Mouse (Mus musculus): ENCODE measurements around the gene Olfr846. TPM values are rescaled to one million over a fixed set of nuclear protein-coding genes. Genes with fewer than 3 reads are reported as not detected.

Olfr846 gene
- polyA plus RNA-seq (2012): not detected in 2 replicates

DNA sequence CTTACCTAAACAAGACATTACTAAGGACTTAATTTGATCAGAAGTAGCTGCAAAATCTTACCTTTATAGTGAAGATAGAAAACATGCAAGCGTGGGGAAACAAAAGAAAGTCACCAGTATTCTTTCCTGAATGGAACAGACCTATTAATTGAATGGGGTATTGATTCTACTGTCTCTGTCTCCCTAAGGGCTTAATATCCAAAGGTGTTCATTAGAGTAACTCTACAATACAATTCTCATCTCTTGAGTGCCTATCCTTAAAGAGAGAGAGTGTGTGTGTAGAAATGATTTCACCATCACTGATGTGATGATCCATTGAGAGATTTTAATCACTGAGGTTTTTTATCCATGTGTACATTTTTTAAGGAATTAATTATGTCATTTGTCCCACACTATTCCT lies at the start of gene Olfr846:
TSS of gene Olfr846 (minus strand) at position 101 of the 400 bp plus-strand sequence.
- no peak for TF ChIP-seq GATA1 (IDR thresholded peaks at IDR 0.05; ENCODE audit: low read length)

- TF ChIP-seq GATA1 (IDR thresholded peaks at IDR 0.05; ENCODE audit: low read length): no peak
These were observed 14.8 kb upstream of the Olfr846 start, which contains the start of gene Olfr847 for GRCm38 (mm10) chr9:19378569-19378968. Gene Olfr847 (minus strand): TSS chr9:19378669.

GRCm38 (mm10) chr9:19336157-19336556 lies 27.6 kb downstream of the Olfr846 start, which contains the start of gene Olfr845:
Gene Olfr845 (plus strand): TSS chr9:19336457.
- TF ChIP-seq GATA1 (IDR thresholded peaks at IDR 0.05; ENCODE audit: low read length): no peak

DNA sequence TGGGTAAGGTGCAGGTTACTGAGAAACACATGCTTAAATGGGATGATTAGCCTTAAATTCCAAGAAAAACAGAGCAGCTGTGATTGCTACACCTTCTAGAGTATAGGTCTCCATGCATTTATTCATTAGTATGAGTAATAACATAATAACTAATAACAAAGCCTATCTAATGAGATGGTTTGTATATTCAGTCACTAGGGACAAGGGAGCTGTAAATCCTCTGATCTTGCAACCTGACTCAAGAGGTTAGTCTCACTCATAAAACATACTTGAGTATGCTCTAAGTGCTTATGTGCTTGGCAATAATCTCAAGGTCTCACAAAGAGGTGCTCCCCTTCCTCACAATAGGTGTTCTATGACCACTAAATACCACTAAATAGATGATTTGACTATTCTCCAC lies 47.8 kb downstream of the Olfr846 start, which contains the start of gene Olfr844:
TSS of gene Olfr844 (plus strand) at position 301 of the 400 bp plus-strand sequence.
- TF ChIP-seq GATA1 (IDR thresholded peaks at IDR 0.05; ENCODE audit: low read length): no peak

Other genes with a start within 250 kb of the Olfr846 start
- not detected in 2 replicates for gene Olfr836, start 243.6 kb downstream of the Olfr846 start, polyA plus RNA-seq (2012)
- gene Olfr837, start 227.7 kb downstream of the Olfr846 start, polyA plus RNA-seq (2012): not detected in 2 replicates
- not detected in 2 replicates for gene Olfr839-ps1, start 186.7 kb downstream of the Olfr846 start, polyA plus RNA-seq (2012)
- gene Olfr843, start 112.0 kb downstream of the Olfr846 start, polyA plus RNA-seq (2012): not detected in 2 replicates
- not detected in 2 replicates for gene Olfr844, start 47.7 kb downstream of the Olfr846 start, polyA plus RNA-seq (2012)
- not detected in 2 replicates for gene Olfr845, start 27.5 kb downstream of the Olfr846 start, polyA plus RNA-seq (2012)
- not detected in 2 replicates for gene Olfr847, start 14.7 kb upstream of the Olfr846 start, polyA plus RNA-seq (2012)
- not detected in 2 replicates for gene Olfr849, start 76.3 kb upstream of the Olfr846 start, polyA plus RNA-seq (2012)
- gene Olfr850, start 114.2 kb upstream of the Olfr846 start, polyA plus RNA-seq (2012): not detected in 2 replicates
- not detected in 2 replicates for gene Olfr851, start 129.3 kb upstream of the Olfr846 start, polyA plus RNA-seq (2012)
- gene Olfr853, start 177.1 kb upstream of the Olfr846 start, polyA plus RNA-seq (2012): not detected in 2 replicates
- not detected in 2 replicates for gene Olfr854, start 203.4 kb upstream of the Olfr846 start, polyA plus RNA-seq (2012)
- not detected in 2 replicates for gene Olfr855, start 218.6 kb upstream of the Olfr846 start, polyA plus RNA-seq (2012)